Mouse (Mus musculus) midbrain, embryonic 11.5 days (tissue): ENCODE results near the gene Naa25. TPM values are rescaled to one million over a fixed set of nuclear protein-coding genes. Genes with fewer than 3 reads are reported as not detected.
A peak's percentile ranks its signal among the peaks of the same experiment; 100 is the strongest.

Experiments
- ATAC-seq: fragments of 200-750 bp; cut with Nextera tagmentation; 2 replicates; pipeline ENCODE4 v1.8.0; 2017; ENCODE audit warnings: moderate TSS enrichment, moderate library complexity; ENCODE audit not compliant: low FRiP score
- DNase-seq: peaks from one replicate; pipeline ENCODE4 v3.0.0; 2015; ENCODE audit warnings: low spot score; ENCODE audit errors: missing footprints
- H3K27ac ChIP-seq: fragments of 300-500 bp; sonication (generic); 2 replicates; pipeline ENCODE4 v1.5.1; 2014; ENCODE audit warnings: low read depth, low read length
- H3K27me3 ChIP-seq: fragments of 300-500 bp; sonication (generic); 2 replicates; pipeline ENCODE4 v1.6.1; 2014; ENCODE audit warnings: mild to moderate bottlenecking, low read length, moderate library complexity, mixed read lengths; ENCODE audit not compliant: control insufficient read depth, insufficient read depth
- H3K36me3 ChIP-seq: fragments of 300-500 bp; sonication (generic); 2 replicates; pipeline ENCODE4 v1.6.1; 2014; ENCODE audit warnings: mild to moderate bottlenecking, low read length, moderate library complexity, mixed read lengths; ENCODE audit not compliant: control insufficient read depth, insufficient read depth
- H3K4me1 ChIP-seq: fragments of 300-500 bp; sonication (generic); 2 replicates; pipeline ENCODE4 v1.6.1; 2014; ENCODE audit warnings: low read length; ENCODE audit not compliant: control insufficient read depth, insufficient read depth
- H3K4me2 ChIP-seq: fragments of 300-500 bp; sonication (generic); 2 replicates; pipeline ENCODE4 v1.6.1; 2014; ENCODE audit warnings: mild to moderate bottlenecking, moderate library complexity
- H3K4me3 ChIP-seq: fragments of 300-500 bp; sonication (generic); 2 replicates; pipeline ENCODE4 v1.5.1; 2014; ENCODE audit warnings: low read depth, low read length
- H3K9ac ChIP-seq: fragments of 300-500 bp; sonication (generic); 2 replicates; pipeline ENCODE4 v1.6.1; 2014; ENCODE audit warnings: low read length
- H3K9me3 ChIP-seq: fragments of 300-500 bp; sonication (generic); 2 replicates; pipeline ENCODE4 v1.6.1; 2016; ENCODE audit warnings: low read length; ENCODE audit not compliant: control insufficient read depth
- WGBS: fragments of 180-500 bp; shearing (Covaris S2); extraction: QIAGEN DNeasy Blood & Tissue Kit; methylation state at CpG from one replicate; pipeline ENCODE4 v1.1.7; 2014; 5-methylcytosine and 5-hydroxymethylcytosine counted together
- polyA plus RNA-seq: library from polyadenylated mRNA; unstranded; fragments of >200 nt; fragmentation: Nextera tagmentation; extraction: Ambion mirVana; gene quantifications from 2 replicates; pipeline ENCODE4 v1.2.1, GENCODE M21; 2014

Naa25 gene
- polyA plus RNA-seq, 1 experiment from 2014 or later = 46.9 TPM

DNA sequence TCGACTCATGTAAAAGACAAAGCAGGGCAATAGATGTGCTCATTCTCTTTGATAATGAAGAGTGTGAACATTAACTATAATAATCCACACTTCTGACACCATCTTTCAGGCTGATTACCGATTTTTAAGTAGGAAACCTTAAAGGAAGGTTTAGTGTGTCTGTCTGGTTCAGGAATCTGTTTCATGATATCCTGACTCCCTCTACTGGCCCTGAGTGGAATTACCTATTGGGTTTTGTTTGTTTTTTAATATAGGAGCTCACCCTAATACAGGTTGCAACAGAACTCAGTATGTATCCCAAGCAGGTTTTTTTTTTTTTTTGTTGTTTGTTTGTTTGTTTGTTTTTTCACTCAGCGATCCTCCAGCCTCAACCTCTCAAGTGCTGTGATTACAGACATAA is 79.9 kb downstream of the Naa25 start:
- H3K4me1 ChIP-seq = no peaks in the 10 kb centered on the region
- H3K27ac ChIP-seq = no peak overlapping the region
- peak; percentile 96 for DNase-seq
- no peak overlapping the region for H3K4me3 ChIP-seq
- WGBS = 45% methylated on average over 3 of the region's 3 CpGs
- H3K4me2 ChIP-seq = no peak overlapping the region
- no peaks in the 10 kb centered on the region for H3K27me3 ChIP-seq
- no peaks in the 10 kb centered on the region for H3K36me3 ChIP-seq
- H3K9me3 ChIP-seq = no peaks in the 10 kb centered on the region
- no peak for ATAC-seq
- no peak overlapping the region for H3K9ac ChIP-seq

DNA sequence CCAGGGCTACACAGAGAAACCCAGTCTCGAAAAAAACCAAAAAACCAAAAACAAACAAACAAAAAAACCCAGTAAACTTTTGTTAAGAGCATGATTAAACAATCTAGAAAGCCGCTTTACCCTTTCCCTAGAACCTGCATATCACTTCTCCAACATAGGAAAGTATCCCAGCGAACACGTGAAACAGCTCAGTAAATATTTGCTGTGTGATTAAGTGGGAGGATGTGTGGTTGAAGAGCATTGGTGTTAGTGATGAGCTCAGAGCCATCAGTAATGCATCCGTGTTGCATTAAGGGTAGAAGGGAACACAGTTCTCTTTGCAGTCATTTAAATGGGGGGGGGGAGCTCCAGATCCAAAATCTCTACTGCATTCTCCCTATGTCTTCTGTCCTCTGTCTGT is 87.1 kb downstream of the Naa25 start:
- Histone ChIP-seq H3K36me3 (no peaks in the 10 kb centered on the region), H3K27me3 (no peaks in the 10 kb centered on the region), H3K27ac (no peak overlapping the region), H3K4me2 (no peak overlapping the region), H3K4me1 (no peaks in the 10 kb centered on the region), H3K9ac (no peak overlapping the region), H3K4me3 (no peak overlapping the region), H3K9me3 (no peaks in the 10 kb centered on the region)
- no peak for DNase-seq
- WGBS = 71% methylated on average over 5 of the region's 5 CpGs
- ATAC-seq = no peak

DNA sequence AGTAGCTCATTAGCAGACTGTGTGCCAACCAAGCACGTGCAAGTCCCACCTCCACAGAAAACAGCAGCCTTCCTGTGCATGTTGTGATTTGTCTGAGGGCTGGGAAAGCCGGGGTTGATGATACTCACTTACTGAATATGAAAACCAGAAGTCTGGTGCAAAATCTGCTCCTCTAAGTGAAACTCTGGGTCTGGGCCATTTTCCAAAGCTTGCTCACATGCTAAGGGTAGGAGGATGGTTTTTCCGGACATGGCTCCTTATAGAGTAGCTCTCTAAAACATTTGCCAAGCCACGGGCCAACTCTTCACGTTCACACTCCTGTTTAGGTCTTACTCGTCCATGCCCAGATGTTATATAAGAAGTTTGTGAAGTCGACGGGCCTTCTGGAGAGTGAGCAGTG is 95.6 kb downstream of the Naa25 start:
- Histone ChIP-seq H3K27me3 (no peaks in the 10 kb centered on the region), H3K36me3 (no peaks in the 10 kb centered on the region), H3K9ac (no peak overlapping the region), H3K9me3 (no peaks in the 10 kb centered on the region), H3K4me1 (no peaks in the 10 kb centered on the region), H3K4me2 (no peak overlapping the region), H3K4me3 (no peak overlapping the region), H3K27ac (no peak overlapping the region)
- 80% methylated on average over 8 of the region's 8 CpGs for WGBS
- ATAC-seq (no peak), DNase-seq (no peak)

Other genes starting within 250 kb of the Naa25 start
- 24.5 and 25.2 TPM in 2 replicates for gene Ptpn11, start 206.5 kb upstream of the Naa25 start, polyA plus RNA-seq
- 664 and 673 TPM in 2 replicates for gene Rpl6, start 193.5 kb upstream of the Naa25 start, polyA plus RNA-seq
- gene Hectd4, start 177.7 kb upstream of the Naa25 start, polyA plus RNA-seq = 8.0 and 9.7 TPM in 2 replicates
- 84.0 and 87.5 TPM in 2 replicates for gene Trafd1, start 12.3 kb upstream of the Naa25 start, polyA plus RNA-seq
- gene Tmem116, start 54.0 kb downstream of the Naa25 start, polyA plus RNA-seq = 0.66 and 1.1 TPM in 2 replicates
- gene Erp29, start 54.6 kb downstream of the Naa25 start, polyA plus RNA-seq = 112 and 122 TPM in 2 replicates
- 0.07 TPM in 1 of 2 replicates, not detected in the other for gene Adam1b, start 105.5 kb downstream of the Naa25 start, polyA plus RNA-seq
- gene Adam1a, start 147.5 kb downstream of the Naa25 start, polyA plus RNA-seq = 2.2 and 3.0 TPM in 2 replicates
- gene Gm42878, start 147.5 kb downstream of the Naa25 start, polyA plus RNA-seq = not detected in 2 replicates
- gene Mapkapk5, start 148.0 kb downstream of the Naa25 start, polyA plus RNA-seq = 52.1 and 53.5 TPM in 2 replicates
- gene Aldh2, start 195.9 kb downstream of the Naa25 start, polyA plus RNA-seq = 53.3 and 54.9 TPM in 2 replicates
- gene Acad12, start 221.0 kb downstream of the Naa25 start, polyA plus RNA-seq = 1.5 TPM in 2 replicates